Mouse (Mus musculus): ENCODE results near the gene Ccn5. TPM values are rescaled to one million over a fixed set of nuclear protein-coding genes. Genes with fewer than 3 reads are reported as not detected.

Gene Ccn5
- polyA plus RNA-seq, 1 experiment from 2014 or later, result 1.3 TPM

- ATAC-seq (replicated peaks; ENCODE audit: extremely low read depth, insufficient read depth, low FRiP score), result no peak; the same call in 1 of the 2 replicates
- H3K4me2 ChIP-seq (ENCODE audit: low read depth, low read length), result peak overlapping the region; percentile 35
- no peaks in the 10 kb centered on the region for H3K36me3 ChIP-seq (ENCODE audit: control insufficient read depth, insufficient read depth)
- no peak overlapping the region for H3K4me3 ChIP-seq (ENCODE audit: low read length)
- H3K27me3 ChIP-seq (ENCODE audit: control insufficient read depth, insufficient read depth, low read length), result peaks cover 24% of the 10 kb centered on the region
- H3K27ac ChIP-seq (ENCODE audit: low read length), result no peak overlapping the region
- no peaks in the 10 kb centered on the region for H3K9me3 ChIP-seq (replicated peaks; ENCODE audit: control insufficient read depth, low read length)
- WGBS, result 25% methylated on average over 11 of the region's 11 CpGs
- H3K4me1 ChIP-seq (ENCODE audit: control insufficient read depth, insufficient read depth, low read length), result 0 out of 2 replicates have a peak, but pooled peaks cover 2% of the 10 kb centered on the region
- no peak overlapping the region for H3K9ac ChIP-seq (ENCODE audit: low read length)
Observed at GRCm38 (mm10) chr2:163823771-163824170, 3.1 kb downstream of the Ccn5 start.

DNA sequence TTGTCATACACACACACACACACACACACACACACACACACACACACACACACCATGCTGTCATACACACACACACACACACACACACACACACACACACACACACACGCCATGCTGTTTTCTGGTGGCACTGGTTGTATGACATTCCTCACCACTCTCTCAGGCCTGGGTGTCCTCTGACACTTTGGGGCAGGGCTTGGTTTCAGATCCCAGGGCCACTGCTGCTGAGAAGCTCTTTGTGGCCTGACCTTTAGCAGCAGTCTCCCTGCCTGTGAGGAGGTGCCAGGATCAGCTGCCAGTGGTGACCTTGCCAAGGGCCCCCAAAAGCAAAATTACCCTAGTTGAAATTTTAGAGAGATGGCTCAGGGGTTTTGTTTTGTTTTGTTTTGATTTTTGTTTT is 5.2 kb downstream of the Ccn5 start:
- H3K9me3 ChIP-seq (replicated peaks; ENCODE audit: control insufficient read depth, low read length), result no peaks in the 10 kb centered on the region
- no peaks in the 10 kb centered on the region for H3K4me1 ChIP-seq (ENCODE audit: control insufficient read depth, insufficient read depth, low read length)
- no peak overlapping the region for H3K4me3 ChIP-seq (ENCODE audit: low read length)
- no peak overlapping the region for H3K9ac ChIP-seq (ENCODE audit: low read length)
- no peaks in the 10 kb centered on the region for H3K36me3 ChIP-seq (ENCODE audit: control insufficient read depth, insufficient read depth)
- H3K27ac ChIP-seq (ENCODE audit: low read length), result no peak overlapping the region
- WGBS, result 89% methylated on average over 1 of the region's 1 CpGs
- H3K27me3 ChIP-seq (ENCODE audit: control insufficient read depth, insufficient read depth, low read length), result peaks cover 27% of the 10 kb centered on the region
- H3K4me2 ChIP-seq (ENCODE audit: low read depth, low read length), result no peak overlapping the region
- no peak for ATAC-seq (replicated peaks; ENCODE audit: extremely low read depth, insufficient read depth, low FRiP score)

GRCm38 (mm10) chr2:163826494-163826893 is 5.8 kb downstream of the Ccn5 start:
- H3K27me3 ChIP-seq (ENCODE audit: control insufficient read depth, insufficient read depth, low read length), result peaks cover 30% of the 10 kb centered on the region
- no peak for ATAC-seq (replicated peaks; ENCODE audit: extremely low read depth, insufficient read depth, low FRiP score)
- WGBS, result 55% methylated on average over 5 of the region's 5 CpGs
- H3K36me3 ChIP-seq (ENCODE audit: control insufficient read depth, insufficient read depth), result no peaks in the 10 kb centered on the region
- no peak overlapping the region for H3K27ac ChIP-seq (ENCODE audit: low read length)
- no peak overlapping the region for H3K4me2 ChIP-seq (ENCODE audit: low read depth, low read length)
- no peaks in the 10 kb centered on the region for H3K4me1 ChIP-seq (ENCODE audit: control insufficient read depth, insufficient read depth, low read length)
- H3K9ac ChIP-seq (ENCODE audit: low read length), result no peak overlapping the region
- no peak overlapping the region for H3K4me3 ChIP-seq (ENCODE audit: low read length)
- no peaks in the 10 kb centered on the region for H3K9me3 ChIP-seq (replicated peaks; ENCODE audit: control insufficient read depth, low read length)

- H3K36me3 ChIP-seq (ENCODE audit: control insufficient read depth, insufficient read depth), result no peaks in the 10 kb centered on the region
- no peaks in the 10 kb centered on the region for H3K9me3 ChIP-seq (replicated peaks; ENCODE audit: control insufficient read depth, low read length)
- no peak overlapping the region for H3K4me2 ChIP-seq (ENCODE audit: low read depth, low read length)
- no peak for ATAC-seq (replicated peaks; ENCODE audit: extremely low read depth, insufficient read depth, low FRiP score)
- 52% methylated on average over 1 of the region's 1 CpGs for WGBS
- no peak overlapping the region for H3K27ac ChIP-seq (ENCODE audit: low read length)
- no peaks in the 10 kb centered on the region for H3K4me1 ChIP-seq (ENCODE audit: control insufficient read depth, insufficient read depth, low read length)
- H3K27me3 ChIP-seq (ENCODE audit: control insufficient read depth, insufficient read depth, low read length), result peaks cover 27% of the 10 kb centered on the region
- H3K4me3 ChIP-seq (ENCODE audit: low read length), result no peak overlapping the region
- H3K9ac ChIP-seq (ENCODE audit: low read length), result no peak overlapping the region
Observed at GRCm38 (mm10) chr2:163831163-163831562, 10.5 kb downstream of the Ccn5 start.

DNA sequence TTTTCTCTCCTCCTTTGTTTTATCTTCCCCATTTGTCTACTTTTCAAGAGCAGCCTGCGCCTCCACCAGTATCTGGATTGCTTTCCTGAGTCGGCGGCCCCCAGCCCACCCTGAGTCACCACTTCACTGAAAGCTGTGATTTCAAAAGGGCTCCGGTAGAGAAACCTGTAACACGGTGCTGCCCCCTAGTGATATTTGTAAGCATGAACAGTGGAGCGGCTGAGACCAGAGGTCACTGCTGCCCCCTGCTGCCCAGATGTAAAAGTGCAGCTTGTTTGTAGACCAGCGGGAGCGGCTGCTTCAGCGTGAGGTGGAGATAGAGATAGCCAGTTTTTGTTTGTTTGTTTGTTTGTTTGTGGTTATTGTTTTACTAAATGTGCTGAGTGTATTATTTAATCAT is 17.4 kb downstream of the Ccn5 start:
- Histone ChIP-seq H3K27ac (ENCODE audit: low read length) (no peak overlapping the region), H3K4me1 (ENCODE audit: control insufficient read depth, insufficient read depth, low read length) (peaks cover 7% of the 10 kb centered on the region), H3K9ac (ENCODE audit: low read length) (no peak overlapping the region), H3K36me3 (ENCODE audit: control insufficient read depth, insufficient read depth) (no peaks in the 10 kb centered on the region), H3K9me3 (replicated peaks; ENCODE audit: control insufficient read depth, low read length) (no peaks in the 10 kb centered on the region), H3K4me2 (ENCODE audit: low read depth, low read length) (no peak overlapping the region), H3K27me3 (ENCODE audit: control insufficient read depth, insufficient read depth, low read length) (peaks cover 34% of the 10 kb centered on the region), H3K4me3 (ENCODE audit: low read length) (no peak overlapping the region)
- ATAC-seq (replicated peaks; ENCODE audit: extremely low read depth, insufficient read depth, low FRiP score), result 0 out of 2 replicates have a peak, but pooled peaks have one; percentile 41
- WGBS, result 26% methylated on average over 9 of the region's 9 CpGs

GRCm38 (mm10) chr2:163839519-163839918 is 18.9 kb downstream of the Ccn5 start:
- peak; percentile 82 for ATAC-seq (replicated peaks; ENCODE audit: extremely low read depth, insufficient read depth, low FRiP score)
- Histone ChIP-seq H3K27ac (ENCODE audit: low read length) (no peak overlapping the region), H3K9ac (ENCODE audit: low read length) (no peak overlapping the region), H3K4me3 (ENCODE audit: low read length) (no peak overlapping the region), H3K4me2 (ENCODE audit: low read depth, low read length) (no peak overlapping the region), H3K27me3 (ENCODE audit: control insufficient read depth, insufficient read depth, low read length) (peaks cover 32% of the 10 kb centered on the region), H3K4me1 (ENCODE audit: control insufficient read depth, insufficient read depth, low read length) (peaks cover 7% of the 10 kb centered on the region), H3K9me3 (replicated peaks; ENCODE audit: control insufficient read depth, low read length) (no peaks in the 10 kb centered on the region), H3K36me3 (ENCODE audit: control insufficient read depth, insufficient read depth) (no peaks in the 10 kb centered on the region)
- 18% methylated on average over 6 of the region's 6 CpGs for WGBS

DNA sequence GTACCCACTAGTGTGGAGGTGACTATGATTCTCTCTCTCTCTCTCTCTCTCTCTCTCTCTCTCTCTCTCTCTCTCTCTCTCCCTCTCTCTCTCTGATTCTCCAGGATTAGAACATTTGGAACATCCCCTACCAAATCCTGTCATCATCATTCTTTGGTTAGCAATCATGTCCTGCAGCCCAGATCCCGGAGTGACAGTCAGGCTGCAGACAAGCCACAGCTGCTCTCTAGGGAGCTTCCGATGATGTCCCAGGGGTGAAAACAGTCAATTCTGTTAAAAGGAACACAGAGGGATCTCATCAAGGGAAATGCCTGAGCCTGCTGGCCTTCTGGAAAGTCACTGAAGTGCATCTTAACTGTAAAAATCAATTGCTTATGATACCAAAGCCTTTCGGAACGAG is 21.4 kb downstream of the Ccn5 start:
- Histone ChIP-seq H3K4me2 (ENCODE audit: low read depth, low read length) (no peak overlapping the region), H3K9me3 (replicated peaks; ENCODE audit: control insufficient read depth, low read length) (no peaks in the 10 kb centered on the region), H3K36me3 (ENCODE audit: control insufficient read depth, insufficient read depth) (no peaks in the 10 kb centered on the region), H3K27ac (ENCODE audit: low read length) (no peak overlapping the region), H3K4me1 (ENCODE audit: control insufficient read depth, insufficient read depth, low read length) (peaks cover 7% of the 10 kb centered on the region), H3K9ac (ENCODE audit: low read length) (no peak overlapping the region), H3K27me3 (ENCODE audit: control insufficient read depth, insufficient read depth, low read length) (peaks cover 29% of the 10 kb centered on the region), H3K4me3 (ENCODE audit: low read length) (no peak overlapping the region)
- 64% methylated on average over 4 of the region's 4 CpGs for WGBS
- no peak for ATAC-seq (replicated peaks; ENCODE audit: extremely low read depth, insufficient read depth, low FRiP score)

GRCm38 (mm10) chr2:163853461-163853901 is 32.8 kb downstream of the Ccn5 start, which contains the start of gene Kcnk15:
Gene Kcnk15 (plus strand): TSS chr2:163853651.
- no peak within 1 kb of the TSS for H3K27ac ChIP-seq (ENCODE audit: low read length)
- ATAC-seq (replicated peaks; ENCODE audit: extremely low read depth, insufficient read depth, low FRiP score), result no peak
- H3K4me2 ChIP-seq (ENCODE audit: low read depth, low read length), result peak within 1 kb of the TSS; percentile 34
- peak within 1 kb of the TSS; percentile 20 for H3K4me3 ChIP-seq (ENCODE audit: low read length)
- H3K36me3 ChIP-seq (ENCODE audit: control insufficient read depth, insufficient read depth), result no peaks in the 10 kb centered on the region
- peaks cover 91% of the 10 kb centered on the region for H3K27me3 ChIP-seq (ENCODE audit: control insufficient read depth, insufficient read depth, low read length)
- WGBS, result 2% methylated on average over 38 of the region's 38 CpGs
- H3K9me3 ChIP-seq (replicated peaks; ENCODE audit: control insufficient read depth, low read length), result no peaks in the 10 kb centered on the region
- no peak within 1 kb of the TSS for H3K9ac ChIP-seq (ENCODE audit: low read length)
- H3K4me1 ChIP-seq (ENCODE audit: control insufficient read depth, insufficient read depth, low read length), result no peaks in the 10 kb centered on the region; the same call in 1 of the 2 replicates

DNA sequence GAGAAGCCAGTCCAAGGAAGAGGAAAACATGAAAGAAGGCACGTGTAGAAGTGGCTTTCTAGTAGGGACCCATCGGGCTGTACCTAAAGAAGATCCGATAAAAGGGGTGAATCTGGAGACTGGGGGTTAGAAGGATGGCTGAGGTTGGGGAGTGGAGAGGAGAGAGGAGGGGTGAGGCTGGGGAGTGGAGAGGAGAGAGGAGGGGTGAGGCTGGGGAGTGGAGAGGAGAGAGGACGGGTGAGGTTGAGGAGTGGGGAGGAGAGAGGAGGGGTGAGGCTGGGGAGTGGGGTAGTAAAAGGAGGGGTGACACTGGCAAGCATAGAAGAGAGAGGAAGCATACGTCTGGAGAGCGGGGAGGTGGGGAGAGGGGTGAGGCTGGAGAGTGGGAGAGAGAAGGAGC is 36.6 kb downstream of the Ccn5 start:
- Histone ChIP-seq H3K4me1 (ENCODE audit: control insufficient read depth, insufficient read depth, low read length) (no peaks in the 10 kb centered on the region; the same call in 1 of the 2 replicates), H3K9me3 (replicated peaks; ENCODE audit: control insufficient read depth, low read length) (no peaks in the 10 kb centered on the region), H3K27ac (ENCODE audit: low read length) (no peak overlapping the region), H3K4me2 (ENCODE audit: low read depth, low read length) (no peak overlapping the region), H3K9ac (ENCODE audit: low read length) (no peak overlapping the region), H3K4me3 (ENCODE audit: low read length) (no peak overlapping the region), H3K36me3 (ENCODE audit: control insufficient read depth, insufficient read depth) (no peaks in the 10 kb centered on the region), H3K27me3 (ENCODE audit: control insufficient read depth, insufficient read depth, low read length) (peaks cover 79% of the 10 kb centered on the region)
- whole genome bisulfite sequencing, result 81% methylated on average over 6 of the region's 6 CpGs
- no peak for ATAC-seq (replicated peaks; ENCODE audit: extremely low read depth, insufficient read depth, low FRiP score)
